Mouse (Mus musculus) myocyte (in vitro differentiated cells): ENCODE data around the gene Rfc3.

Experiments used
- POLR2AphosphoS2 ChIP-seq: IDR thresholded peaks from one replicate; pipeline ENCODE4 v1.6.1; 2011; ENCODE audit warnings: low read depth, control low read depth; ENCODE audit not compliant: insufficient read length
- SRF ChIP-seq: IDR thresholded peaks from one replicate; pipeline ENCODE4 v1.6.1; 2011; ENCODE audit warnings: low read depth; ENCODE audit not compliant: control insufficient read depth, insufficient read length

GRCm38 (mm10) chr5:151662207-151662606 lies 11.2 kb upstream of the Rfc3 start:
- no peak for TF ChIP-seq SRF
- no peak for TF ChIP-seq POLR2AphosphoS2
